In genomic region chr5:128735921-128736320, GRCm38 (mm10) we compare ENCODE assay signal across 25 mouse cellular contexts. TPM values are rescaled to one million over a fixed set of nuclear protein-coding genes. Genes with fewer than 3 reads are reported as not detected.
"Had no signal": no experiment of that assay in that cellular context is flagged by ENCODE, and none has a peak within 500 bp of the region (broad histone marks: within the 10 kb centered on the region; RNA-seq: fewer than 3 reads in every experiment).

No protein-coding gene starts in this region.

- ATAC-seq: liver, embryonic 12.5 days; midbrain, embryonic 15.5 days had no signal

- DNase-seq: kidney, adult 18-20 months; kidney, adult 9 months; kidney, postnatal 36 days; layer of hippocampus, postnatal 36 days; liver; lung, adult 18-20 months; retina, postnatal 1 day; right cerebral cortex, postnatal 25 days; spleen, adult 18-20 months; thymus, postnatal 25 days had no signal

- H3K4me1 ChIP-seq: limb, embryonic 12.5 days; liver, embryonic 12.5 days; liver, embryonic 15.5 days; stomach, embryonic 15.5 days had no signal

- H3K9me3 ChIP-seq: limb, embryonic 12.5 days; liver, embryonic 12.5 days; liver, embryonic 15.5 days; midbrain, embryonic 12.5 days; midbrain, embryonic 15.5 days; neural tube, embryonic 13.5 days; stomach, embryonic 15.5 days had no signal

- H3K4me2 ChIP-seq: limb, embryonic 12.5 days; liver, embryonic 12.5 days; liver, embryonic 15.5 days; midbrain, embryonic 12.5 days; midbrain, embryonic 15.5 days; neural tube, embryonic 13.5 days; stomach, embryonic 15.5 days had no signal

- H3K4me3 ChIP-seq: left cerebral cortex, adult 2 months; limb, embryonic 12.5 days; liver, embryonic 12.5 days; liver, embryonic 15.5 days; midbrain, embryonic 12.5 days; midbrain, embryonic 15.5 days; neural tube, embryonic 13.5 days; stomach, embryonic 15.5 days had no signal

- H3K9ac ChIP-seq: limb, embryonic 12.5 days; liver, embryonic 12.5 days; liver, embryonic 15.5 days; midbrain, embryonic 12.5 days; midbrain, embryonic 15.5 days; neural tube, embryonic 13.5 days; stomach, embryonic 15.5 days had no signal

- H3K27me3 ChIP-seq: liver, embryonic 15.5 days; neural tube, embryonic 13.5 days; stomach, embryonic 15.5 days had no signal

- H3K27ac ChIP-seq: kidney, postnatal 0 days; left cerebral cortex, adult 2 months; limb, embryonic 12.5 days; liver, embryonic 12.5 days; liver, embryonic 15.5 days; macrophage; midbrain, embryonic 12.5 days; midbrain, embryonic 15.5 days; neural tube, embryonic 13.5 days; stomach, embryonic 15.5 days had no signal

- H3K36me3 ChIP-seq: limb, embryonic 12.5 days; liver, embryonic 12.5 days; liver, embryonic 15.5 days; midbrain, embryonic 12.5 days; midbrain, embryonic 15.5 days; neural tube, embryonic 13.5 days; stomach, embryonic 15.5 days had no signal

RNA-seq across cellular contexts. Expression of gene Piwil1, which starts 33.6 kb away (rescaled TPM):
- total RNA-seq: layer of hippocampus, adult 8-10 months; layer of hippocampus, postnatal 36 days; left cerebral cortex, adult 2 months; megakaryocyte, adult 5-6 weeks; neutrophil, adult 5-6 weeks had no signal
- polyA plus RNA-seq: kidney, postnatal 0 days; limb, embryonic 12.5 days; liver, embryonic 12.5 days; liver, embryonic 15.5 days; lung, embryonic 16.5 days; macrophage; stomach, embryonic 15.5 days; thymus, postnatal 0 days had no signal
